Mouse (Mus musculus) spleen, adult 2 months (tissue): ENCODE data around the gene Lhpp. TPM values are rescaled to one million over a fixed set of nuclear protein-coding genes. Genes with fewer than 3 reads are reported as not detected.

Source experiments
- DNase-seq, 2 experiments: peaks; one replicate each; pipeline versions ENCODE4 v3.0.0 to v3.0.0-alpha.2; 2012 to 2021; ENCODE audit warnings: low spot score in 2 of 2, low read depth in 1 of 2
- H3K27ac ChIP-seq: fragments of 200-500 bp; 2 replicates; pipeline ENCODE4 v1.5.1; 2012; ENCODE audit warnings: low read length, inconsistent platforms; ENCODE audit not compliant: insufficient read depth
- H3K27me3 ChIP-seq: fragments of 200-500 bp; 2 replicates; pipeline ENCODE4 v1.6.1; 2012; ENCODE audit warnings: mild to moderate bottlenecking, moderate library complexity, low read length, inconsistent platforms; ENCODE audit not compliant: control insufficient read depth, insufficient read depth
- H3K36me3 ChIP-seq: fragments of 200-500 bp; 2 replicates; pipeline ENCODE4 v1.6.1; 2012; ENCODE audit warnings: mild to moderate bottlenecking, low read length, inconsistent platforms; ENCODE audit not compliant: control insufficient read depth, insufficient read depth
- H3K4me1 ChIP-seq: fragments of 200-500 bp; 2 replicates; pipeline ENCODE4 v1.6.1; 2011; ENCODE audit warnings: inconsistent platforms; ENCODE audit not compliant: control insufficient read depth, insufficient read depth, insufficient read length
- H3K4me3 ChIP-seq: fragments of 200-500 bp; 2 replicates; pipeline ENCODE4 v1.5.1; 2011; ENCODE audit warnings: mild to moderate bottlenecking, inconsistent platforms; ENCODE audit not compliant: insufficient read depth, insufficient read length; ENCODE audit errors: extremely low read depth
- CTCF ChIP-seq: fragments of 200-500 bp; IDR thresholded peaks from 2 replicates; pipeline ENCODE4 v1.5.1; 2011; ENCODE audit warnings: mild to moderate bottlenecking, inconsistent platforms; ENCODE audit not compliant: insufficient read depth, insufficient read length, insufficient replicate concordance; ENCODE audit errors: extremely low read depth
- POLR2A ChIP-seq: fragments of 200-500 bp; IDR thresholded peaks from 2 replicates; pipeline ENCODE4 v1.6.1; 2011; ENCODE audit warnings: low read depth, low read length, inconsistent platforms
- WGBS: fragments of 180-500 bp; shearing (Covaris S2); methylation state at CpG from one replicate; pipeline ENCODE4 v1.1.7; 2018; 5-methylcytosine and 5-hydroxymethylcytosine counted together
- polyA plus RNA-seq: library from polyadenylated mRNA; depleted of rRNA; stranded (reverse); fragments of >200 nt; gene quantifications from 2 replicates; pipeline ENCODE4 v1.2.3, GENCODE M21; 2012

Gene Lhpp
- polyA plus RNA-seq, 1 experiment, result 5.6 TPM

DNA sequence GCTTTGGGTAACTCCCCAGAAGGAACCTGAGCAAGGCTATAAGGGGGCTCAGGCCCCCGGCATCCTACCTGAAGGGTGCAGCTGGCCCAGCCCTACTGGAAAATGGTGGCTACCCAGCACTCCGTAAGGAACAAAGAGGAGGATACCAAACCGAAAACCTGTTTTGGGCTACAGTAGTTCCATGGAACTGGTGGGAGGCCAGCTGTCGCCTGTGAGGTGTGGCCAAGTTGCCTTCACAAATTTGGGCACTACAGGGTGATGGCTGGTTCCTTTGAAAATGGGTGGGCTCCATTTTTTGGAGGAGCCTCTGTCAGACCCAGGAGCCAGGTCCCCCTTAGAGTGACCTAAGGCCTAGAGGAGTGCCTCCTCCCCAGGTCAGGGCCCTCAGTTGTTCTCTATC, 104.8 kb downstream of the Lhpp start:
- H3K4me1 ChIP-seq, result peaks cover 42% of the 10 kb centered on the region
- no peak overlapping the region for H3K27ac ChIP-seq
- peaks cover 13% of the 10 kb centered on the region for H3K36me3 ChIP-seq
- DNase-seq, result no peak
- H3K4me3 ChIP-seq, result no peak overlapping the region
- WGBS, result 96% methylated on average over 4 of the region's 4 CpGs
- no peaks in the 10 kb centered on the region for H3K27me3 ChIP-seq
- TF ChIP-seq CTCF (no peak), POLR2A (no peak)

DNA sequence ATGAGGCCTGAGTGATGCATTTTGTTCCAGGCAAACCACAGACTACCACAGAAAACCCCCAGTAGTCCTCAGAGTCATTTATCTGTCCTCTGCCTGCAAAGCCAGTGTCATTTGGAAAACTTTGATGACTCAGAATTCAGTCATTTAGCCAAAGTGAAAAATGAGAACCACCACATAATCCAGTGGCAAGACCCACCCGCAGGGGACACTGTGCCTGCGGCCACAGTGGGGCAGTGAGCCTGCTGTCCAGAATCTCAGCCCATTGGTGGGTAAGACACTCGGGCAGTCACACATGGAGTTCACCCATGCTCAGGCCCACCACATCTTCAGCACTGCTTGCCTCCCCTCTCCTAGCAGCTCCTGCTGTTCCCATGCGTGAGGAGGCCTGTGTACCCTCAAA, 109.1 kb downstream of the Lhpp start:
- DNase-seq, result no peak
- no peak overlapping the region for H3K4me3 ChIP-seq
- H3K27me3 ChIP-seq, result no peaks in the 10 kb centered on the region
- H3K4me1 ChIP-seq, result peaks cover 52% of the 10 kb centered on the region
- H3K36me3 ChIP-seq, result peaks cover 10% of the 10 kb centered on the region
- WGBS, result 84% methylated on average over 4 of the region's 4 CpGs
- no peak for TF ChIP-seq CTCF
- no peak for TF ChIP-seq POLR2A
- H3K27ac ChIP-seq, result peak overlapping the region; percentile 74; the same call in 1 of the 2 replicates

DNA sequence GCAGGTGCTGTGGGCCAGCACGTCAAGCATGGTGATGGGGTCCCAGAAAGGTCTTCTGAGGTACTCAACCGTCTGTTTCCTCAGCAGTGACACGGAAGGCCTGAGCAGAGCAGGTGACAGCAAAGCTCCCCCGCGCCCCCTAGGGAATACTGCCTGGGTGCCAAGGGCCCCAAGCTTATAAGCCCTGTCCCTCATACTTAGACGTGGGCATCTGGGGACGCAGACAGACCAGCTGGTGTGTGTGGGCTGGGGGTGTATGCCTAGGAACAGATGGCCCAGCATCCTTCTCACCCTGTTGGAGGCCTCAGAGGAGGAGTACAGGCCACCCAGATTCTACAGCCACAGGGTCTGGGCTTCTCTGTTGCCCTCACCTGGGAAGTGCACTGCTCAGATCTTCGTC, 110.1 kb downstream of the Lhpp start:
- peak; percentile 73 to 88 for DNase-seq
- peak overlapping the region; percentile 17; the same call in 1 of the 2 replicates for H3K4me3 ChIP-seq
- peaks cover 2% of the 10 kb centered on the region for H3K36me3 ChIP-seq
- peak overlapping the region; percentile 74 for H3K27ac ChIP-seq
- H3K27me3 ChIP-seq, result no peaks in the 10 kb centered on the region
- TF ChIP-seq CTCF, result no peak
- no peak for TF ChIP-seq POLR2A
- 46% methylated on average over 8 of the region's 8 CpGs for whole genome bisulfite sequencing
- H3K4me1 ChIP-seq, result peaks cover 52% of the 10 kb centered on the region

DNA sequence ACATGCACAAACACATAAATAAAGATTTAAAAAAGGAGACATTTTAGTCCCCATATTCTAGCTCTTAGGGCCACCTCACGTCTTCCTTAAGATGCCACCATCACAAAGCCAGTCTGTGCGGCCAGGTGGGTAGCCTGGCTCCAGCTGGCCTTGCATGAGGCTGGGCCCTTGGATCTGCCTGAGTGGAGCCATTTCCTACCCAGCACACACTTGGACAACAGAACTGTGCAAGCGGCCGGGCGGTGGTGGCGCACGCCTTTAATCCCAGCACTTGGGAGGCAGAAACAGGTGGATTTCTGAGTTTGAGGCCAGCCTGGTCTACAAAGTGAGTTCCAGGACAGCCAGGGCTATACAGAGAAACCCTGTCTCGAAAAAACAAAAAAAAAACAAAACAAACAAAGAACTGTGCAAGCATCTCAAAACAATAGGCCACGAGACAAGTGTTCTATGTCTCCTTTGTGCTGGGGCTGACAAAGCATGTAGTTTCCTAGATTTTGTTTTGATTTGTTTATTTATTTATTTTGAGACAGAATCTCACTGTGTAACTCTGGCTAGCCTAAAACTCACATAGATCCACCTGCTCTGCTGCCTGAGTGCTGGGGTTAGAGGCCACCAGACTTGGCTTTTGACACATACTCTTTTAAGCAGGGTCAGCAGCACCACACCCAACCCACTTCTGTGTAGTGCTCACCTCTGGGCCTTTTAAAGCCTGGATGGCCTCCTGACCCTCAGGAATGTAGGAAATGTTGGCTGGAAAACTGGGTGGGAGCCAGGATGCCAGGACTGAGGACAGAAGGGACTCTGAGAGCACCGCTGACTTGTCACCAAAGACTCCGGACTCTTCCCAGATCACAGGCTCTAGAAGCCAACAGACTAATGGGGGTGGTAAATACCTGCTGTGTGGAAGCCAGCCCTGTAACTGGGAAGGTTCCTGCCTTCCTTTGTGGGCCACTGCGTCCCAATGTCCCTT, 112.2 kb downstream of the Lhpp start:
- TF ChIP-seq POLR2A, result no peak
- TF ChIP-seq CTCF, result no peak
- Histone ChIP-seq H3K36me3 (no peaks in the 10 kb centered on the region), H3K4me1 (peaks cover 48% of the 10 kb centered on the region), H3K27ac (peak overlapping the region; percentile 28; the same call in 1 of the 2 replicates), H3K27me3 (no peaks in the 10 kb centered on the region), H3K4me3 (no peak overlapping the region)
- no peak for DNase-seq
- 77% methylated on average over 12 of the region's 12 CpGs for WGBS

DNA sequence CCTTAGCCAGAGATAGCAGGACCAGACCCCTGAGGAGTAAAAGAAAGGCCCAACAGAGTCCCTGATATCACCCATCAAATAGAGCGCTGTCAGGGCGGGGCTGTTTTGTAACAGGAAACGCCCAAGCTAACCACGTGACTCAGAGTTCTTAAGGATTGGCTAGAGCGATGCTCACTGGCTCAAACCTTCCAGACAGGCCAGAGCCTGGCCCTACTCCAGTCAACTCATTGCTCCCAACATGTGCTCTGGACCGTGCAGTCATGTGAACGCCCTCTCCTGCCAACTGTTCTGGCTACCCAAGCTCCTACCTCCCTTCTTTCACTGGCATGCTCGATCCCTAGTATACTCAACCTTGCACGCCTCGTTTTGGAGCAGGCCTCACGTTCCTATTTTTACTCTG, 113.5 kb downstream of the Lhpp start:
- WGBS, result 58% methylated on average over 11 of the region's 11 CpGs
- H3K4me3 ChIP-seq, result no peak overlapping the region
- no peak for DNase-seq
- H3K27ac ChIP-seq, result peak overlapping the region; percentile 73
- H3K27me3 ChIP-seq, result no peaks in the 10 kb centered on the region
- no peaks in the 10 kb centered on the region for H3K36me3 ChIP-seq
- peaks cover 44% of the 10 kb centered on the region for H3K4me1 ChIP-seq
- TF ChIP-seq POLR2A (no peak), CTCF (no peak)

DNA sequence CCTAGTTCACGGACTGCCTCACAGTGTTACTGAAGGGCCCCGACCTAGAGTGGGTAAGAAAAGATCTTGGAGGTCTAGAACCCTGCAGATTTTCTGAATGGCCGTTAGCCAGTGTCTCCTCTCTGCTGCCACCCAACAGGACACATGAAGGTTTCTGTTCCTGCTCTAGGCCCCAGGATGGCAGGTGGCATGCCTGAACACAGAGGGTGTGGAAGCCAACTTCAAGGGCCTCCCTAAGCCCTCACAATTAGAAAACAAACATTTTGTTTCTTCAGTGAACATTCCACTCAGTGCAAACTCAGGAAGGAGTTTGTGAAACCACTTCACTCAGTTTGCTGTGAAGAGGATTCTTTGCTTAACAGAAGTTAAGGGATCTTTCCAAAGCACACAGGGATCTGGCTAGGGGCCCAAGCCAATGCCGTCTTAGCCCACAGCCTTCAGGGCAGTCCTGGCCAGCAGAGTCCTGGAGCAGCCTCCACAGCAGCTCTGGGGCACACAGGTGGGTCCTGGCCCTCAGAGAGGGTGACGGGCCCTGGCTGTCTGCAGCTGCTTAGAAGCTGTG, 114.1 kb downstream of the Lhpp start:
- H3K27me3 ChIP-seq, result no peaks in the 10 kb centered on the region
- WGBS, result 51% methylated on average over 5 of the region's 5 CpGs
- TF ChIP-seq CTCF (no peak), POLR2A (no peak)
- peak overlapping the region; percentile 73 for H3K27ac ChIP-seq
- H3K36me3 ChIP-seq, result no peaks in the 10 kb centered on the region
- DNase-seq, result no peak
- H3K4me3 ChIP-seq, result no peak overlapping the region
- H3K4me1 ChIP-seq, result peaks cover 48% of the 10 kb centered on the region
